Mouse (Mus musculus): Measurements from ENCODE around the gene Anks3.

Anks3 gene

GRCm38 (mm10) chr16:4901167-4901566, 62.8 kb downstream of the Anks3 start:
- intact Hi-C loops (cut with DNase I): no loop called here

GRCm38 (mm10) chr16:4899711-4900110, 64.3 kb downstream of the Anks3 start:
- intact Hi-C loops (cut with DNase I): no loop called here

DNA sequence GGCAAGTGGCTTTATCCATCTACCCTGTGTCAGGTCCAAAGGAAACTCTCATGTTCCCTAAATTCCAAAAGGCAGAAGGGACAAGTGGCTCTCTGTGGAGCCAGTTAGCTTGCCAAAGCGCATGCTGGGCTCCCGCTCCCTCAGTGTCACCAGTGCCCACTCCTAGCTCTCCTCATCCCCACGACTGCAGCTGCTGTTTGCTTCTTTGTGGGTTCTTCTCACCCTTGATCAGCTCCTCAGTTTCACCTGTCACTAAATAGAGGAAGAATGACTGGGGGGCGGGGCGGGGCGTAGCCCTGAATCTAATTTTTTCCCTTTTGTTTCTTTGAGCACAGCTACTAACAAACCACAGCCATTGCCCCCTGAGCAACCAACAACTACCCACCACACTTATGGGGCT, 65.1 kb downstream of the Anks3 start:
- intact Hi-C loops (cut with DNase I): no loop called here

DNA sequence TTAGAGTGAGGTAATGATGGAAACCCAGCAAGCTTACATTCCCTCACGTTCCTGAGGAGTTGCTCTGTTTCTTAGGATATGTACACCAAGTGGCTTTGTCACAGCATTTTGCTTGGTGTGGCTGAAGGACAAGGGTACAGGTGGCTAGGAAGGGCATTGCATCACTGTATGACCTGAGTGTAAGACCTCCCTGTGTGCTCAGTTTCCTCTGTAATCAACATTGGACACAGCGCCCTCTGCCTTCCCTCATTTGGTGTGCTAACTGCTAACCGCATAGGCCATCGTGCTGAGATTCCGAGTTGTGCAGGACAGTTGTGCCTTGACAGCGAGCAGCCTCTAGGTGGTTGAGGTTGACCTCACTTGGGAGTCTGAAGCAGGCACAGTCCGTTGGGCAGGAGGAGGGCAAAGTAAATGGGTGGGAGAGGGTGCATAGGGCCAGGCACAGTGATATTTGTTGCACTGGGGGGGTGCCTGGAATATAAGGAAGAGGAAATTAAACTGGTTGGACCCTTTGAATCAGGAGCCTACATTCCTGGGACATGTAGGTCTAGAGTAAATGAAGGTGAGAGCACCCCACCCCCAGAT, 66.8 kb downstream of the Anks3 start:
- intact Hi-C loops (cut with DNase I): no loop called here

- intact Hi-C loops (cut with DNase I): no loop called here
These were observed 67.6 kb downstream of the Anks3 start for GRCm38 (mm10) chr16:4896249-4897027.

DNA sequence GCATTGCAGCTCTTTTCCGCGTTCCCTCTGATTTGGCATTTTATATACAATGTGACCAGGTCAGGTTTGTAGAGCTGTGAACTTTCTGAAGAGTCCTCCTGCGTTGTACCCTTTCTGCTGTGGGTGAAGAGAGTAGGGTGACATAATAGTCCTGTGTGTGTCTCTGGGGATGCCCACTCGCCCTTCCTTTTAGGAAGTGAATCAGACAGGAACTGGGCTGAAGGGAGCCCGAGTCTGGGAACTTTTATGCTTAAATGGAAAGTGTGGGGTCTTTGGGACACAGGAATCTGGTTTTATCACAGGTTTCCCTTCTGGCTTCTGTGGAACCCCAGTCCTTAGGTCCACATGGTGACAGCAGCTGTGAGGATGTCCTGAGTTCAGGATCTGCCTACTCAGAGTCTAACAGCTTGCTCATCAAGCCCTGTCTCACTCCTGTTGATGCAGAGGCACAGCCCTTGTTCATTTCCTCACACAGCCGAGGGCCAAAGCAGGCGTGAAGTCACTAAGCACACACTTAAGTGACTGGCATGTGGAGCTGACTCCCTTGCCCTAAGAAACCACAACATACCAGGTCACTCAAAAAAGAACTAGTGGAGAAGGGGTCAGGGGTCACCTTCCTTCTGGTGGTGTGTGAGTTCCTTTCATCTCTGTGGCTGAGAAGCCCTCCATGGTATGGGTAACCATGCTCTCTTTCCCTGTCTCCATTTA, 69.7 kb downstream of the Anks3 start:
- intact Hi-C loops (cut with DNase I): no loop called here

DNA sequence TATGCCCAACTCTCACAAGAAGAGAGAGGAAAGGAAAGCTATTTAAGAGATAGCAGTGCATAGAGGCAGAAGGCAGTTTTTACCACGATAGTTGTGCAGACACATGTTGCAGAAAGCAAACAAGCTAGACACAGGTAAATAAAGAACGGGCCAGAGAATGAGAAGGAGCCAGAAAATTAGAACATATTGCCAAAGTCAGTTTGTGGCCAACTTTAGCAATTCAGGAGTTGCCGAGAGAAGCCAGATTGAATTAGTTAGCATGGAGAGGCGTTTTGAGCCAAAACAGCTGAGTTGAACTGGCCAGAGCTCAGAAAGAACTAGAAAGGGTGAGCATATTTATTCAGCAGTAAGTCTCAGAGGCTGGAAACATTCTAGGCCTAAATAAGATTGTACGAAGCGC, 71.8 kb downstream of the Anks3 start:
- intact Hi-C loops (cut with DNase I): no loop called here

All from adrenal gland (tissue).